Mouse (Mus musculus) naive thymus-derived CD4-positive, alpha-beta T cell, adult 2 months (primary cell): ENCODE measurements around the gene Efl1.
A peak's percentile ranks its signal among the peaks of the same experiment; 100 is the strongest.
"Not testable (repeated sequence)": the region's sequence is repeated elsewhere in the genome, so short reads cannot be mapped to it uniquely, and the experiment has no call there.

Experiments
- DNase-seq: peaks from one replicate; pipeline ENCODE4 v3.0.0-alpha.2; 2011; ENCODE audit warnings: low read depth

Efl1 gene

DNA sequence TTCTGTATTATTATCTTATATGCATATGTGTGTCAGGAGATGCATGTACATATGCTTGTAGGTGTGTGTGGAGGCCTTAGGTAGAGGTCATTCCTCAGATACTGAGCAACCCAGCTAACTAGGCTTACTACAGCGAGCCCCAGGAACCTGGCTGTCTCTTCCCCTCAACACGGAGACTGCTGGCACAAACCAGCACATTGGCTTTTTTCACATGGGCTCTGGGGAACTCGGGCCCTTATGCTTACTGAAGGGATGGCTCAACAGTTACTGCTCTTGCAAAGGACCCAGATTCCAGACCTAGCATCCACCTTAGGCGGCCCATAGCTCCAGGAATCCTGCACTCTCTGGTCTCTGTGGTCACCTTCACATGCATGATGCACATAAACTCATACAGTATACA is 110.7 kb downstream of the Efl1 start:
- no peak for DNase-seq

DNA sequence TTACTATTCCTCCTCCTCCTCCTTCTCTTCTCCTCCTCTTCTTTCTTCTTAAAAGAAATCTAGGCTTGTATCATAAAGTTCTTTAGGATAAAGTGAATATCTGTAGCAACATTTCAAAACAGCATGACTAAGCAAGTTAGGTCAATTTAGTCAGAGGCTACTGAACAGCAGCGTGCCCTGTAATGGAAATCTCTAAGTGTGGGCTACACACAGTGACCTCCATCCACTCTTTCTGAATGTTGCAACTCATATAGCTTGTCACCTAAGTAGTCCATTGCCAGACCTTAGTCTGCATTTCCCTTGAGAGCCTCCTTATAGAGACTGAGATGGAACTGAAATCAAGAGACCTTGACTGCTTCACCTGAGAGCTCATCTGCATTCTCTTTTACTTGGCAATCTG is 116.5 kb downstream of the Efl1 start:
- DNase-seq, result no peak

DNA sequence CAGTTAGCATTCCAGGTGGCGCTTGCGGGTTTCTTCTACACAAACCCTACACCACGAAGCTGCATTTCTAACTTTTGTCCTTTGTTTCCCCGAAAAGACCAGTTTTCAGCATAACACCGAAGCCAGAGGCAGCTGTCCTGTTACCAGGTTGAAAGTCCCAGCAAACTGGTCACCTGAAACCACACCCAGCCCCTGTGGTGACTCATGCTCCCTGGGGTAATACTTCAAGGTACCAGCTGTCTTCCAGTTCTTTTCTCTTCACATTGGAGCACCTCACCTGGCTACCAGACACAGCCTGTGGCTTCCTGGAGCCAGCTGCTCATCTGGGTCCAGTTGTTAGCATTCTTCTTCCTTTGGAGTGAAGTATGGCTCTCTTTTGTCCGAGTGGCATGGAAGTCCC is 118.2 kb downstream of the Efl1 start:
- no peak for DNase-seq

DNA sequence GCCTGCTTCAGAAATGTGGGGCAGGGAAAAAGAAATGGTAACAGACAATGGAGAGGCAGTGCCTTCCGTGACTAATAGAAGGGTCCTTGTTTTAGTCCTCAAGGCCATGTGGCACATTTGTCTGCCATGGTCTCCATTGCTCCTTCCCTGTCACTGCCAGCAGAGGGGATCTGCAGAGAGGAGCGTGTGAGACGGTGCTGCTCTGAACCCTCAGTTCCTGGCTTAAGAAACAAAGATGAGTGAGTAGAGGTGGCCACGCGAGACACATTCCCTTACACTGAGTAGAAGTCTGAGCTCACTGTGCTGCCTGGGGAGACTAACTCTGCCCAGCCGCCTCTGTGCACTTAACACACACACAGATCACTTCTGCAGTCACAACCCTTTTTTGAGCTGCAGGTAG is 121.8 kb downstream of the Efl1 start:
- no peak for DNase-seq

DNA sequence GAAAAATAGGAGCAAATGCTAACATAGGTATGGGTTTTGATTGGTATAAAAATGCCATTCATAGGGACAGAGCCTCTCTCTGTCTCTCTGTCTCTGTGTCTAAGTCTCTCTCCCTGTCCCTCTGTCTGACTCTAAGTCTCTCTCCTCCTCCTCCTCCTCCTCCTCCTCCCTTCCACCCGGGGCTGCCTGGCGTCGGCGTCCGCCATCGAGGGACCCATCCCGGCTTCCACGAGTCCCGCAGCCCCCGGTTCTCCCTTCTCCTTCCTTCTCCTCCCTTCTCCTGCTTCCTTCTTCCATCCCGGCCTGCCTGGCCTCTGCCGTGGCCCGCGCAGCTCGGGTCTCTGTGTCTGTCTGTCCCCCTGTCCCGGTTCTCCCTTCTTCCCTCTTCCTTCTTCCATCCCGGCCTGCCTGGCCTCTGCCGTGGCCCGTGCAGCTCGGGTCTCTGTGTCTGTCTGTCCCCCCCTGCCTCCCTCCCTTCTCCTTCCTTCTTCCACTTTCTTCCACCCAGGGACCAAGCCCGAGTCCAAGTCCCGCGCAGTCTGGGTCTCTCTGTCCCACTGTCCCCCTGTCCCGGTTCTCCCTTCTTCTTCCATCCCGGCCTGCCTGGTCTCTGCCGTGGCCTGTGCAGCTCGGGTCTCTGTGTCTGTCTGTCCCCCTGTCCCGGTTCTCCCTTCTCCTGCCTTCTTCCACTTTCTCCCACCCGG is 122.7 kb downstream of the Efl1 start:
- DNase-seq, result not testable (repeated sequence)

DNA sequence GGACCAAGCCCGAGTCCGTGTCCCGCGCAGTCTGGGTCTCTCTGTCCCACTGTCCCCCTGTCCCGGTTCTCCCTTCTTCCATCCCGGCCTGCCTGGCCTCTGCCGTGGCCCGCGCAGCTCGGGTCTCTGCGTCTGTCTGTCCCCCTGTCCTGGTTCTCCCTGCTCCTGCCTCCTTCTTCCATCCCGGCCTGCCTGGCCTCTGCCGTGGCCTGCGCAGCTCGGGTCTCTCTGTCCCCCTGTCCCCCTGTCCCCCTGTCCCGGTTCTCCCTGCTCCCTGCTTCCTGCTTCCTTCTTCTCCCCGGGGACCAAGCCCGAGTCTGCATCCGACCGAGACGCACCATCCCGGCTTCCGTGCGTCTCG is 123.2 kb downstream of the Efl1 start:
- DNase-seq, result not testable (repeated sequence)

DNA sequence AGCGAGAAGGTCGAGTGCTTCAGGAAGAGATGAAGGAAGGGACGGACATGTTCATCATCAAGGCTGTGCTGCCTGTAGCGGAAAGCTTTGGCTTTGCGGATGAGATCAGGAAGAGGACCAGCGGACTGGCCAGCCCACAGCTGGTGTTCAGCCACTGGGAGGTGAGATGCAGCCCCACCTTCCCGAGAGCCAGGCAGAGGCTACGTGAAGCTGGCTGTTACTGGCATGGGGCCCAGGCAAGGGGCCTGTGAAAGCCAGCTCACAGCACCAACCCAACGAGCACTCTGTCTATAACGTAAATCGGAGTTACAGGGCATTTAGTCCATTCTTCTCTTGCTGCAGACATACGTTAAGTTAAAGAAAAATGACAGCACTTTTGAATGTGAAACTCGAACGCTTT is 124.1 kb downstream of the Efl1 start:
- DNase-seq, result no peak

DNA sequence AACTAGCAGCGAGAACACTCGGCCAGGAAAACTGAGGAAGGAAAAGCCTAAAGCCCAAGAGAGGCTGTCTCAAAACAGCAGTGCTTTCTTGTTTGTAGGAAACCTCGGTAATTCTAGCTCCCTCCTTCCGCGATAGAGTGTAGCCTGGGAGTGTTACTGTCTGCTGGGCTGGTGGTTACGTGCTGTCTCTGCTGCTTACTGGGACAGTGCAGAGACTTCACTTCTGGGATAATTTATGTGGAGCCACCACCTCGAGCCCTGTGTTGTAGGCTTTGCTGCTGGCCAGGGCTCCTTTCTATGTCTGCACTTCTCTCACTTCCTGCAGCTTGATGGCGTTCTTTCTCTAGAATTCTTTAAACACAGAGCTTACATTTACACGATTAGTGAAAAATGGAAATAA is 124.7 kb downstream of the Efl1 start:
- no peak for DNase-seq

DNA sequence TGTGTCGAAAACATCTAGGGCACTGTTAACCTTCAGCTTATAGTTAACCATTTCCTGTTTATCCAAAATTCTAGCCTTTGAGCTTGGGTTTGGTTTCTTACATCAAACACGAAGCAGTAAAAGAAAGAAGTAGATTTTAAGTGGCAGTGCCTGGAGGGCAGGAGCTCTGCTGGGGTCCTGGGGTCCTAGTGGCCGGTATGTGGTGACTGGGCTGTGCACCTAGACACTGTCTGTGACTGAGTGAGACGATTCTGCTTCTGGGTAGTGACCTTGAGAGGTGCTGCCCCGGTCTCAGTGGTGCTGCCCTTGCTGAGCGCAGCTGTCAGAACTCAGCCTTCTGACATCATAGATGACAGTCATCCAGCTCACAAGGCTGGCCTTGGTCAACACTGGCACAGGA is 125.5 kb downstream of the Efl1 start:
- DNase-seq, result peak; percentile 72

DNA sequence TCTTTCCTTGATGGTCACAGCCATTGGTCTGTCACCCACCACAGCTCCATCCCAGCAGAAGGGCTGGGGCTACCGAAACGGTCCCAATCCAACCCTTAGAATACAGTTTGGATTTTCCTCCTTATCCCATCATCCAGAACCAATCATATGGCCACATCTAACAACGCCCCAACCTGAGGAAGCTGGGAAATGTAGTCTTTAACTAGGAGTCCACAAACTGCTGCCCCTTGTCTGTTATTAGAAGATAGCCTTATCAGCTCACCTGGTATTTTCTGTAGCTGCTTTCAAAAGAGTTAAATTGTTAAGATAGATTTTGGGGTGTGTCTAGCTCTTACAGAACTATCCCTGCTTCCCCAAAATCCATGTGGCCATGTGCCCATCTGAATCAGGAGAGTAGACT is 126.7 kb downstream of the Efl1 start:
- DNase-seq, result no peak

DNA sequence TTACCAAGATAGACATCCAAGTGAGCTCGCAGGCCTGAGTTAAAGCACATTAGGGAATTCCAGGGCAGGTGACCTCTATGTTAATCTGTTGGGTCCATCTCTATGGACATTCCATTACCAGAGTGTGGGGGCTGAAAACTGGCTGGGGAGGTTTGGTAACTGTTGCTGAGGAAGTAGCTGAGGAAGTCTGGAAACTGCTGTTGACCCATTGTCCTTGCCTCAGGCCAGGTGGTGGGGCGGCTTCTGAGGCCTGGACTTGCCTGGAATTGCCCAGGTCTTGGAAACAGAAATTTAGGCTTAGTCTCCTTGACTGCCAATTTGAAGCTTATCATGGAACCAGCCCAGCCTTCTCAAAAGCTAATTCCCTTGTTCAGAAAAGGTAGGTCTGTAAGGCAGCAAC is 134.7 kb downstream of the Efl1 start:
- no peak for DNase-seq

DNA sequence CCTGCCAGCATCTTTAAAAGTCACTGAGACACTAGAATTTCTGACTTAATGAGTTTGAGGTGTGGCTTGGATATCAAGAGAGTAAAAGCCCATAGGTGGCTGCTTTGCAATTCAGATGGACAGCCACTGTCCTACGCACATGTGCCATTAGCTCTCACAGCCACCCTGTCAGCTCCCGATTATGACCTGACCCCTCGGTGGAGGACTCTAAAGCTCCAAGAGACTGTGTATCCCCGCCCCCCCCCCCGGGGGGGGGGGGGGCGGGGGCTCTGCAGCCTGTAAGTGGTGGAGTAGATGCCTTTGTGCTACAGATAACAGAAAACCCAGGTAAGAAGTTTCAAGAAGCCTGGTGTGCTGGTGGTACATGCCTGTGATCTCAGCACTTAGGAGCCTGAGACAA is 135.3 kb downstream of the Efl1 start:
- no peak for DNase-seq

DNA sequence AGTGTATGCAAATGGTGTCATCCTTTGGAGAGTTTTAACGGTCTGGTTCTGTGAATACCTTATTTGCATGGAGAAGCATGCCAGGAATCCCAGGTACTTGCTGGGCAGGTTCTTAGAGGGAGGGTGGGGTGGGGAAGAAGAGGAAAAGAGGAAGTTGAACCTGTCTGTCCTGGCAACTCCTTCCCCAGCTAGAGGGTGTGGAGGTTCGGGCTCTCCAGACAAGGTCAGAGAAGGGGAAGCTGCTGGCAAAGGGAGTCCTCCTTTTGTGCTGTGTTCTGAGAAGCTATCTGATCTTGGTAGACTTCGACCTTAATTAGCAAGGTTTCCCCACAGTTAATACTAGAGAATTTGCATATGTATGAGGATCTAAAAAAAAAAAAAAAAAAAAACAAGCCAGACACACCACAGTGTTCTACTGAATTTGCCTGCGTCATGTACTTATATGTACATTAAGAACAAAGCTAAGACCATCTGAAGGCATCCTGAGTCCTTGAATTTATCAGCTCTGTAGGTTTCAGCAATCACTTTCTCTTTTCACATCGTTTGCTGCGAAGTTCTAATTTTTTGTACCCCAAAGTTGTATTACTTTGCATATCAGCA is 137.0 kb downstream of the Efl1 start:
- no peak for DNase-seq

DNA sequence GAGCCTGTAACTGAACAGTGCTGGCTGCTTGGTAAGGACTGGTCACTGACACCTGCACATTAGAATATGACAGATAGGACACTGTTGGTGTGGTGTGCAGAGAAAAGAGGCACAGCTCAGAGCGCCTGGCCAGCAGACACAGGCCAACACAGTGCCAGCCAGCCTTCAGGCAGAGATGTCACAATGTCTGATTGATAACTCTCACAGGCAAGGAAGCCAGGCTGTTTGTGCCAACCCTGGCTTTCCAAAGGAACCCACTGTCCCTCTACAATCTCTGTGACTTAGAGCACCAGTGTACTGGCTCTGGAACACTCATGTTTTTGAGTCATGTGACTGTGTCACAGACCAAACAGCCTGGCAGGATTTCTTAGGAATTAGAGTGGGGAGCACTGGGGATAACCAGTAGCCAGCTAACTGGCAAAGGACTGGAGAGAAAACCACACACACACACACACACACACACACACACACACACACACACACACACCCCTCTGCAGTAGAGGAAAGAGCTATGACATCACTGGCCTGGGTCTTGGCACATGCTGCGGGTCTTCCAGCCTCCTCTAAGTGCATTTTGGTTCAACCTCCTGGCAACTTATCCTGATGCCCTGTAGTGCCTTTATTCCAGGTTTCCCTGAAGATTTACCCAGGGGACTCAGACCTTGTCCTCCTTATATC is 137.7 kb downstream of the Efl1 start:
- DNase-seq, result no peak

DNA sequence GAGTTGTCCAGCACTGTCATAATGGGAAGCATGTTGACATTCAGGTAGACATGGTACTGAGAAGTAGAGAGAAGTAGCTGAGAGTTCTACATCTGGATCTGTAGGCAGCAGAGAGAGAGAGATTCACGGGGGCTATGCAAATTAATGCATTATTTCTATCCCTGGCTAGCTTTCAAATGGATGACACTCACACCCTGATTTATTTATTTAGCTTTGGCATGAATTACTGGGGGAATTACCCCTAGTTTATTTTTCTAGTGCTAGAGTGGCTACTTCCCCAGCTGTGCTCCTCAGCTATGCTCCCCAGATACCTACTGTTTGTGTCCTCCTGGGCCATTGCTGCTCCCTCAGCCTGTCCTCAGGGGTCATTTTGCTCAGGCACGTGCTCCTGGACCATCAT is 144.2 kb downstream of the Efl1 start:
- DNase-seq, result no peak

DNA sequence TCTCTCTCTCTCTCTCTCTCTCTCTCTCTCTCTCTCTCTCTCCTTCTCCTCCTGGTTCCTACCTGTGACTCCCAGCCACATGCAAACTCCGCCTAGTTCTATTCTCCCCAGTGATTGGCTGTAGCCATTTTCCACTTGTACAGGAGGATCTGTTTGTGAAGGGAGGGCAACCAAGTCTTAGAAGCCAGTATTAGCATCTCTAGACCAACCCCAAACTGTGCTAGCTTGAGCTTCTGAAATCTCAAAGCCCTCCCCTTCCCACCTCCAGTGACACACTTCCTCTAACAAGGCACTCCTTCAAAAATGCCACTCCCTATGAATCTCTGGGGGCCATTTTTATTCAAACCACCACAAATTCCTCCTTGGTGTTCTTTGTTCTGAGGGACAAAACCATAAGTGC is 144.7 kb downstream of the Efl1 start:
- DNase-seq, result no peak

DNA sequence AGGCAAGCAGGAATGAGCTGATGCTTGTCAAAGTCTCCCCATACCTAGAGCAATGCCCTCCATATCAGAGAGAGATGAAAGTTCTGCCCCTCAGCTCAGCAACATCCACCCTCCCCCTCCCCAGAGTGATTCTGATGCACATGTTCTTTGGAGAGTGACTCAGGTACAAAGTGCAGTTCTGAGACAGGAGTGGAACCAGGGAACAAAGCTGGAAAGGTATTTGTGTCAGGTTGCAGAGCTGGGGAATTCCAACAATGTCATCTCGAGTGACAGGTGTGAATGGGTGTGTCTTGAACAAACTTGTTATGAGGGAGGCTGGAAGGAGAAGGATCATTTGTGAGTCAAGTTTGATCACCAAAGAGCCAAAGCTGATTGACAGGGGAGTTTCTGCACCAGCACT is 146.1 kb downstream of the Efl1 start:
- DNase-seq, result no peak

DNA sequence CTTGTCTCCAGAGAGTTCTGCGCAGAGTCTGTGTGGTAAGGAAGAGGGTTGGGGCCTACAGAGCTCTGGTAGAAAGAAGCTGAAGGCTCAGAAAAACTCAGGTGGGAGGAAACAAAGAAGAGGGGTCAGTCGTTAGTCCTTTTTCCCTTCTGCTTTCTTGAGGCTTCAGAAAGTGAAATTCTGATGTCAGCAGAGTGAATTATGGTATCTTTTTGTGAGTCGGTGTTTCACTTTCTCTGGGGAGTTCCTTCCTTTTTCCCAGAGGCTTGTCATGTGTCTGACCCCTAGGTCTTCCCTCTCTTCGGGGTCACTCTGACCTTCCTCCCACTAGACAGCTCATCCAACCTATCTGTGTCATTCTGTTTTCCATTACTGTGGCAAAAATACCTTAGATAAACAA is 153.8 kb downstream of the Efl1 start:
- DNase-seq, result no peak

DNA sequence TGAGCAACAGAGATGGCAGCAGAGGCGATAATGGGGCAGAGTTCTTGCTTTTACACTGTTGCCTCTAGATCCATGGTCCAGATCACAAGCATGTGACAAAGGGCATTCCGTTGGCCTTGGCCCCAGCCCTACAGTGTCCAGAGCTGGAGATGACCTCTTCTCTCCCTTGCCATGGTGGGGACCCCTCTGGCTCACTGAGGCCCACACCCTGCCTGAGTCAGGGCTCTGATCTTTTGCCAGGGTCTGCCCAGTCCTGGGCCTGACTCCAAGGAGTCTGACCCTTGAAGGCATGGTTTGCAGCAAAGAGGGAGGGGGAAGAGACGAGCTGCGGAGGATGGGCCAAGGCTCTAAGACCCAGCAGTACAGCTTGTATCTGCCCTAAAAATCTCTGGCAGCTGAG is 159.8 kb downstream of the Efl1 start:
- DNase-seq, result no peak

DNA sequence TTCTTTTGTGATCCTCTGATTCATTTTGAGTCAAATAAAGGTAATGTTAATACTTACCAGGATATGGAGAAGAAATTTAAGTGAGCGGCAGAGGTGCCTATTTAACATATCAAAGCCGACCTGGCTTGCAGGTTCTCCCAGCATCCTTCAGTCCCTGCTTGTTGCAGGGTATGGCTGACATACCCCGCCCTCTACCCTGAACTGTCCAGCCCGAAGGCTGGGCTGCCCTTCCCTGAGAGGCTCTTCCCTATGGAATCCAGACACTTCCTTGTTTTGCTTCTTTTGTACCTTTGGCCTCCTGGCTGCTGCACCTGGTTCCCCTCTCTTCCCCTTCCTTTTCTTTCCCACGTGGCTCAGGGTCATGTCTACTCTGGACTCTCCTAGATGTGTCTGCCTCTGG is 160.7 kb downstream of the Efl1 start:
- DNase-seq, result no peak

DNA sequence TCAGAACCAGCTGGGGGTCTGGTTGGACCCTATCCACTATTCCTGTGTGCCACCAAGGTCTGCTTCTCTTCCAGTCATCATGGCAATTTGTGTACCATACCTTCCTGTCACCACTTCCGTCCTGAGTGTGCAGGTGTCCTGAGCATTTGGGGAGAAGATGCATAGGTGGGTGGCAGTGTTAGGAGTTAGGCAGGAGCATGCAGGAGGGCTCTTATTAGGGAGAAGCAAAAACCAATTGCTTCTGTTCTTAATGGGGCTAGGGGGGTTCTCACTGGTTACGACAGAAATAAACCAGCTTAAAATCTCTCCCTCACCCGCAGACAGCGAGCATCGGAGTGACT is 162.4 kb downstream of the Efl1 start:
- no peak for DNase-seq

DNA sequence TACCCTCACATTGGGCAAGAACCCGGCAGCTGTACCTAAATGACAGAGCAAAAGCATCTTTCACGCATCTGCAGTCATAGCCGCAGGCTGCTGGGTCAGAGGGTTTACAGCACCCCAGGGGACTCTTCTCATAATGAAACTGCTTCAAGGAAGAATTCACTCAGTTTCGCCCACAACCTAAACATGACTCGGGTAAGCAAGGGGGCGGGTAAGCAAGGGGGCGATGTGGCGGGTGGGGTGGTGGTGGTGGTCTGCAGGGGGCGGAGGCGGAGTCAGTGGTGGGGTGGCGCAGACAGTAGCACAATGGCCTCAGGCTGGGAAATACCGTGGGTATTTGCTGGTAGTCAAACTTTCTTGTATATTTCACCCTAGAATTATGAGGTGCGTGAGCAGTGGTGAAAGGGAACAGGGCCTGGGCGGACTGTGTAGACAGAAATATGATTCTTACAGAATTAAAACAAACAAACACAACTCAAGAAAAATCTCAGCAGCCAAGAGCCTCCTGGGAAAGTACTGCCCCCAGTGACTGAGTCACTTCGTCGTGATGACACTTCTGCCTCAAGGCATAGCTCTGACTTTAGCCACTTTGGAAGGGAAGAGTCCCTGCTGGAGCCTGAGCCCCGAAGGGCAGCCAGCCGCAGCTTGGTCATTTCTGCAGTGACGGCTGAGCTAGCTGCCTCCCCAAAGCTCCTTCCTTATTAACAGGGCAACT is 162.9 kb downstream of the Efl1 start:
- DNase-seq, result no peak
